Mouse (Mus musculus) small intestine, adult 2 months (tissue): ENCODE data around the gene Cbln3.

Experiments used
- CTCF ChIP-seq: fragments of 200-500 bp; IDR thresholded peaks from 2 replicates; pipeline ENCODE4 v1.5.1; 2012; ENCODE audit warnings: low read depth, mild to moderate bottlenecking, control low read depth, inconsistent platforms, low read length, moderate library complexity, mixed read lengths; ENCODE audit not compliant: insufficient replicate concordance, insufficient read length; ENCODE audit errors: extremely low read depth
- POLR2A ChIP-seq: fragments of 200-500 bp; IDR thresholded peaks from 2 replicates; pipeline ENCODE4 v1.6.1; 2012; ENCODE audit warnings: low read depth, mild to moderate bottlenecking, control low read depth, inconsistent platforms, low read length, moderate library complexity

- TF ChIP-seq CTCF (no peak), POLR2A (no peak)
Measured at GRCm38 (mm10) chr14:55882171-55882641, 2.0 kb downstream of the Cbln3 start.
